ENCODE assay signal across 11 mouse cellular contexts in genomic region chr10:40457116-40457515, GRCm38 (mm10).
"Had no signal": no experiment of that assay in that cellular context is flagged by ENCODE, and none has a peak within 500 bp of the region (broad histone marks: within the 10 kb centered on the region; RNA-seq: fewer than 3 reads in every experiment).

No protein-coding gene starts in this region.

- H3K27ac ChIP-seq: kidney, postnatal 0 days; limb, embryonic 13.5 days; liver, embryonic 12.5 days; midbrain, embryonic 13.5 days; stomach, embryonic 15.5 days had no signal

- H3K9me3 ChIP-seq: limb, embryonic 13.5 days; liver, embryonic 12.5 days; midbrain, embryonic 13.5 days; stomach, embryonic 15.5 days had no signal

- H3K4me3 ChIP-seq: limb, embryonic 13.5 days; liver, embryonic 12.5 days; midbrain, embryonic 13.5 days; stomach, embryonic 15.5 days had no signal

- H3K27me3 ChIP-seq: limb, embryonic 13.5 days; liver, embryonic 12.5 days; midbrain, embryonic 13.5 days; stomach, embryonic 15.5 days had no signal

- H3K9ac ChIP-seq: limb, embryonic 13.5 days; liver, embryonic 12.5 days; midbrain, embryonic 13.5 days; stomach, embryonic 15.5 days had no signal

- H3K36me3 ChIP-seq: stomach, embryonic 15.5 days had no signal

- H3K4me1 ChIP-seq: midbrain, embryonic 13.5 days; stomach, embryonic 15.5 days had no signal

- DNase-seq: layer of hippocampus, adult 9-11 months; layer of hippocampus, postnatal 36 days; left cerebral cortex, postnatal 4 days; lung, adult 18-20 months; right cerebral cortex, postnatal 14 days; thymus, postnatal 36 days had no signal
